Mouse (Mus musculus): Measurements from ENCODE around the gene Dcaf15. TPM values are rescaled to one million over a fixed set of nuclear protein-coding genes. Genes with fewer than 3 reads are reported as not detected.
A peak's percentile ranks its signal among the peaks of the same experiment; 100 is the strongest.

Dcaf15 gene
- polyA plus RNA-seq, 1 experiment from 2014 or later = 8.5 TPM

DNA sequence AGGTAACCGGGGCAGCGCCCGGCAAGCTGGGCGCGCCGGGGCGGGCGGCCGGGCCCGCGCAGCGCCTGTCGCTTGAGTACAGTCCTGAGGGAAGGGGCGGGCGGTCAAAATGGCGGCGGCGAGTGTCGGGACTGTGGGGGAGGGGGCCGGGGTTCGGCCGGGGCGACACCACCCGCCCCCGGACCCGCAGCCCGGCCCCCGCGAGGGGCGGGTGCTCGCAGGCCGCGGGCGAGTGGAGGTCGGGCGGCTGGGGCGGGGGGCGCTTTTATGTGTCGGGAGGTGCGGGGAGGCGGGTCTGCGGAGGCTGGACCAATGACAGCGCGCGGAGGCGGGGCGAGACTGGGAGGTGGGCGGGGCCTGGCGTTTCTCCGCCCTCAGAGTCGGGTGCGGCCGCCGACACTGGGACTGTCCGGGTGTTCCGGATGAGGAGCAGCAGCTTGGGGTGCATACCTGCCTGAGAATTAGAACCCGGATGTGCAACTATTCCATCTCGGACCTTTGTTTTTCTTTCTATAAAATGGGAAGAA lies 37.5 kb downstream of the Dcaf15 start:
- Histone ChIP-seq H3K4me3 (ENCODE audit: inconsistent target) (peak overlapping the region; percentile 35), H3K79me2 (ENCODE audit: inconsistent target) (peaks cover 48% of the 10 kb centered on the region), H3K27ac (no peak overlapping the region), H3K36me3 (ENCODE audit: inconsistent target) (no peaks in the 10 kb centered on the region)
- under 1% methylated on average over 47 of the region's 58 CpGs for WGBS (ENCODE audit: missing documents)

DNA sequence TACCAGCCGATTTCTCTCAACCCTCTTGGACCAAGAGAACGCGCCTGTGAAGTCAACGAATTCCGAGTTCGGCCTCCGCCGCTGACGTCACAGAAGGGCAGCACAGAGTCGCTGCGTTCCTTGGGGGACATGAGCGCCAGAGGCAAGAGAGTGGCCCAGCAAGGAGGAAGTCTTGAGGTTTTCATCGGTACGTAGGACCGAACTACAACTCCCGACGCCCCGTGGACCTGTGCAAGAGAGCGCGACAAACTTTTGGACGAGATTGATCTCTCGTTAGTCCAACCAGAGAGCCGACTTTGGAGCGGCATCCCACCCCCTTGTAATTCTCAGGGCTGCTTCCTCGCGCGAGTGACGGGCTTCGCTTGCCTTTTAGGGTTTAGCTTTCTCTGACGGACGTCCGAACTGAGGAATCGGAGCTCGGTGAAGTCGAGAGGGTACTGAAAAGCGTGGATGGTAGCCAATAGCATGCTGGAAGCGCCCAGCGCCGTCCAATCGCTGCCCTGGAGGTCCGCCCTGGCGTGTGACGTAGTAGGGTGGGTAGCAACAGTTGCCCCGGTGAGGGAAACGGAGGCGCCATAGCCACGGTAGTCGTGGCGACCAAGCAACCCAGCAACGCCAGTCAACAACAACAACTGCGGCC lies 38.2 kb downstream of the Dcaf15 start, which contains the start of gene Rfx1:
Rfx1 (plus strand) TSS at position 544 of the 640 bp plus-strand sequence.
- Histone ChIP-seq H3K27ac (peak within 1 kb of the TSS; percentile 69), H3K36me3 (ENCODE audit: inconsistent target) (no peaks in the 10 kb centered on the region), H3K79me2 (ENCODE audit: inconsistent target) (peaks cover 41% of the 10 kb centered on the region), H3K4me3 (ENCODE audit: inconsistent target) (peak within 1 kb of the TSS; percentile 82)
- WGBS (ENCODE audit: missing documents) = under 1% methylated on average over 48 of the region's 51 CpGs

- H3K36me3 ChIP-seq (ENCODE audit: inconsistent target) = no peaks in the 10 kb centered on the region
- H3K4me3 ChIP-seq (ENCODE audit: inconsistent target) = peak overlapping the region; percentile 82
- H3K79me2 ChIP-seq (ENCODE audit: inconsistent target) = peaks cover 33% of the 10 kb centered on the region
- 10% methylated on average over 5 of the region's 5 CpGs for WGBS (ENCODE audit: missing documents)
- peak overlapping the region; percentile 69 for H3K27ac ChIP-seq
Measured at GRCm38 (mm10) chr8:84065457-84066072, 39.0 kb downstream of the Dcaf15 start.

DNA sequence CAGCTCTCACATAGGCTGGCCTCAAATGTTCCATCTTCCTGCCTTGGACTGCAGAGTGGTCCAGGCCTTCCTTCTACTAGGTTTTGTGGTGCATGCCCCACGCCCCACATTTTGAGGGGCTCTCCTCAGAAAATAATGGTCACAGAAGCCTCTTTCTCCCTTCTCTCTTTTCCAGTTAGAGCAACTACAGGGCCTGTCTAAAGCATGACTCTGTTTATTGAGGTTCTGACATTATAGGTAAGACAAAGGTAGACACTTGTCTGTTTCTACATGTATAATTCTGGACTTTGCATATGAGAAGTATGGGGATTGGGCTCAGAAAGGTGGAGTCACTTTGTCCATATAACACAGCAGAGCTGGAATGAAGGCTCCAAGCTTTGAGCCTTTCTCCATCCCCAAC lies 39.5 kb downstream of the Dcaf15 start, which contains the start of gene Gm10643:
Gm10643 (minus strand) TSS at position 101 of the 400 bp plus-strand sequence.
- Histone ChIP-seq H3K79me2 (ENCODE audit: inconsistent target) (peaks cover 28% of the 10 kb centered on the region), H3K36me3 (ENCODE audit: inconsistent target) (no peaks in the 10 kb centered on the region), H3K27ac (peak within 1 kb of the TSS; percentile 69), H3K4me3 (ENCODE audit: inconsistent target) (peak within 1 kb of the TSS; percentile 82)
- 93% methylated on average over 1 of the region's 1 CpGs for WGBS (ENCODE audit: missing documents)

GRCm38 (mm10) chr8:84063861-84064610 lies 40.5 kb downstream of the Dcaf15 start:
- no peaks in the 10 kb centered on the region for H3K36me3 ChIP-seq (ENCODE audit: inconsistent target)
- H3K4me3 ChIP-seq (ENCODE audit: inconsistent target) = no peak overlapping the region
- WGBS (ENCODE audit: missing documents) = 18% methylated on average over 8 of the region's 8 CpGs
- H3K27ac ChIP-seq = peak overlapping the region; percentile 34
- peaks cover 18% of the 10 kb centered on the region for H3K79me2 ChIP-seq (ENCODE audit: inconsistent target)

GRCm38 (mm10) chr8:84060245-84060644 lies 44.3 kb downstream of the Dcaf15 start:
- Histone ChIP-seq H3K27ac (no peak overlapping the region), H3K79me2 (ENCODE audit: inconsistent target) (no peaks in the 10 kb centered on the region), H3K4me3 (ENCODE audit: inconsistent target) (no peak overlapping the region), H3K36me3 (ENCODE audit: inconsistent target) (no peaks in the 10 kb centered on the region)
- WGBS (ENCODE audit: missing documents) = 100% methylated on average over 2 of the region's 2 CpGs

DNA sequence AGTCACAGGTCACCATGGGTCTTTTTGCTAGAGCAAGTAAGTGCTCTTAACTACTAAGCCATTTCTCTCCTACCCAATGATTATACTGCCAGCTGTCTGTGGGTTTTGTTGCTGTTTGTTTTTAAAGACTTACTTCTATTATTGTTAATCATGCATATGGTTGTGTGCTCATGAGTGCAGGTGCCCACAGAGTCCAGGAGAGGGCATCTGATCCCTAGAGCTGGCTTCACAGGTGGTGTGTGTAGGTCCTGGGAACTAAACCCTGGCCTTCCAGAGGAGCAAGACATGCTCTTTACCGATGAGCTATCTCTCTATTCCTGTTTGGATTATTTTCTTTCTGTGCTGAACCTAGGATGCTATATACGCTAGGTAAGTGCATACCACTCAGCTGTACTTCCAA lies 45.3 kb downstream of the Dcaf15 start:
- Histone ChIP-seq H3K27ac (no peak overlapping the region), H3K36me3 (ENCODE audit: inconsistent target) (no peaks in the 10 kb centered on the region), H3K4me3 (ENCODE audit: inconsistent target) (no peak overlapping the region), H3K79me2 (ENCODE audit: inconsistent target) (no peaks in the 10 kb centered on the region)
- WGBS (ENCODE audit: missing documents) = 81% methylated on average over 2 of the region's 2 CpGs

DNA sequence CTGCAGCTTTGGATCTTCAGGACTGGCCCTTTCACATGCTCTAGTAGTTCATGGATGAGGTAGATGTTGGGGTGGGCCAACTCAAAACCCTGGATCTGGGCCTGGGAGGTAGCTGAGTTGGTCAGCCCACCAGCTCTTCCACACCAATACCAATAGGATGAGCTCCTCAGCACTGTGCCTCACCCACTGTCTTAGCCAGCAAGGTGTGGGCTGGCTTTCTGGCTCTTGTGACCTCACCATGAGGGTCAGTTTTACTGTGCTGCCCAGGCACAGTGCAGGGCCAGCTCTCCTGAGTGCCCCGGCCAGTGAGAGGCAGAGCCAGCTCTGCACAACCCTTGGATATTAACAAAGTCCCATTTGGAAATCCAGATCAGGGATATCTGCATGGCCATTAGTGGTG lies 46.7 kb downstream of the Dcaf15 start:
- WGBS (ENCODE audit: missing documents) = 100% methylated on average over 1 of the region's 1 CpGs
- Histone ChIP-seq H3K36me3 (ENCODE audit: inconsistent target) (no peaks in the 10 kb centered on the region), H3K79me2 (ENCODE audit: inconsistent target) (no peaks in the 10 kb centered on the region), H3K4me3 (ENCODE audit: inconsistent target) (no peak overlapping the region), H3K27ac (no peak overlapping the region)

GRCm38 (mm10) chr8:84053229-84053628 lies 51.3 kb downstream of the Dcaf15 start:
- Histone ChIP-seq H3K79me2 (ENCODE audit: inconsistent target) (no peaks in the 10 kb centered on the region), H3K4me3 (ENCODE audit: inconsistent target) (no peak overlapping the region), H3K27ac (no peak overlapping the region), H3K36me3 (ENCODE audit: inconsistent target) (no peaks in the 10 kb centered on the region)
- 94% methylated on average over 5 of the region's 5 CpGs for WGBS (ENCODE audit: missing documents)

DNA sequence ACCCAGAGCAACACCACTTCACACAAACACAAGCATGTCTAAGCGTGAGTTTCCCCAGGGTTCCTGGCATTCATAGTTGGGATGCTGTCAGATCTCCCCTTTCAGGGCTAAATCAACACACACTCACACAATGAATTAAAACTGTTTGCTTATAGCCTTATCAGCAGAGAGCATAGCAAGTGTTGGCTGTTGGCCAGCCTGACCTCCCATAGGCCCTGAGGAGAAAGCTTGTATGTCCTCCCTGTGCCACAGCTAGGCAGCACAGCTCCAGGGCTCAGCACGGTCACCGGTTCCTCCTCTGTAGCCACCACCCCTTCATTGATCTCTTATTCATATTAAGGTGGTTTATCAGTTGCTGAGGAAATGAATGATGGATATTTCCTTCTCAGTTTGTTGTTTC lies 51.8 kb downstream of the Dcaf15 start:
- no peaks in the 10 kb centered on the region for H3K79me2 ChIP-seq (ENCODE audit: inconsistent target)
- 64% methylated on average over 3 of the region's 3 CpGs for WGBS (ENCODE audit: missing documents)

GRCm38 (mm10) chr8:84048171-84048570 lies 56.4 kb downstream of the Dcaf15 start:
- 94% methylated on average over 5 of the region's 5 CpGs for WGBS (ENCODE audit: missing documents)
- H3K79me2 ChIP-seq (ENCODE audit: inconsistent target) = no peaks in the 10 kb centered on the region
- H3K4me3 ChIP-seq (ENCODE audit: inconsistent target) = no peak overlapping the region
- H3K27ac ChIP-seq = no peak overlapping the region
- no peaks in the 10 kb centered on the region for H3K36me3 ChIP-seq (ENCODE audit: inconsistent target)

More for the DNA sequence above, 51.8 kb downstream of the Dcaf15 start:
- Histone ChIP-seq H3K4me3 (ENCODE audit: inconsistent target) (no peak overlapping the region), H3K27ac (no peak overlapping the region), H3K36me3 (ENCODE audit: inconsistent target) (no peaks in the 10 kb centered on the region)

Other genes starting within 250 kb of the Dcaf15 start
- gene Adgrl1, start 204.7 kb downstream of the Dcaf15 start, polyA plus RNA-seq (2018) = 0.04 to 0.09 TPM (median 0.05 TPM) in 3 replicates
- 0.06 to 0.11 TPM (median 0.07 TPM) in 3 replicates for gene Gm10644, start 149.6 kb downstream of the Dcaf15 start, polyA plus RNA-seq (2018)
- 3.8 to 22.0 TPM (median 9.5 TPM) in 3 replicates for gene Asf1b, start 149.3 kb downstream of the Dcaf15 start, polyA plus RNA-seq (2018)
- 59.2 to 70.1 TPM (median 67.5 TPM) in 3 replicates for gene Prkaca, start 131.8 kb downstream of the Dcaf15 start, polyA plus RNA-seq (2018)
- 25.5 to 39.0 TPM (median 26.7 TPM) in 3 replicates for gene Samd1, start 107.1 kb downstream of the Dcaf15 start, polyA plus RNA-seq (2018)
- gene 1700067K01Rik, start 103.3 kb downstream of the Dcaf15 start, polyA plus RNA-seq (2018) = not detected in 3 replicates
- gene 2210011C24Rik, start 92.6 kb downstream of the Dcaf15 start, polyA plus RNA-seq (2018) = 1.9 to 5.2 TPM (median 2.9 TPM) in 3 replicates
- gene Palm3, start 83.3 kb downstream of the Dcaf15 start, polyA plus RNA-seq (2018) = 0.07 TPM in 1 of 3 replicates, not detected in the others
- 0.17 to 0.37 TPM (median 0.25 TPM) in 3 replicates for gene Il27ra, start 62.2 kb downstream of the Dcaf15 start, polyA plus RNA-seq (2018)
- gene Rln3, start 59.8 kb downstream of the Dcaf15 start, polyA plus RNA-seq (2018) = not detected in 3 replicates
- gene Gm10643, start 39.6 kb downstream of the Dcaf15 start, polyA plus RNA-seq (2018) = 0.32 to 0.52 TPM (median 0.41 TPM) in 3 replicates
- 3.6 to 8.6 TPM (median 4.9 TPM) in 3 replicates for gene Rfx1, start 37.9 kb downstream of the Dcaf15 start, polyA plus RNA-seq (2018)
- gene Podnl1, start 21.2 kb upstream of the Dcaf15 start, polyA plus RNA-seq (2018) = not detected in 3 replicates
- gene Cc2d1a, start 43.2 kb upstream of the Dcaf15 start, polyA plus RNA-seq (2018) = 21.7 to 24.3 TPM (median 22.4 TPM) in 3 replicates
- 0.41 to 0.82 TPM (median 0.47 TPM) in 3 replicates for gene 4930432K21Rik, start 43.3 kb upstream of the Dcaf15 start, polyA plus RNA-seq (2018)
- not detected in 3 replicates for gene Nanos3, start 80.4 kb upstream of the Dcaf15 start, polyA plus RNA-seq (2018)
- gene Zswim4, start 132.3 kb upstream of the Dcaf15 start, polyA plus RNA-seq (2018) = 5.1 to 8.7 TPM (median 7.9 TPM) in 3 replicates
- 203 to 260 TPM (median 230 TPM) in 3 replicates for gene D8Ertd738e, start 145.0 kb upstream of the Dcaf15 start, polyA plus RNA-seq (2018)
- gene Mri1, start 152.6 kb upstream of the Dcaf15 start, polyA plus RNA-seq (2018) = 2.2 to 7.5 TPM (median 6.1 TPM) in 3 replicates
- gene Ccdc130, start 165.6 kb upstream of the Dcaf15 start, polyA plus RNA-seq (2018) = 15.6 to 41.2 TPM (median 24.1 TPM) in 3 replicates

Measured in macrophage (primary cell).